Mouse (Mus musculus) CH12.LX (cell line): ENCODE measurements around the gene Ran.

Experiments used
- CTCF ChIP-seq, 2 experiments: IDR thresholded peaks in 1 of 2; conservative IDR thresholded peaks in 1 of 2; 2 replicates each; pipeline ENCODE4 v1.5.1; 2011 to 2012; ENCODE audit warnings: low read depth in 2 of 2, low read length in 2 of 2, improper control_type of control experiment in 1 of 2, inconsistent platforms in 1 of 2, mild to moderate bottlenecking in 1 of 2, moderate library complexity in 1 of 2
- ELF1 ChIP-seq: IDR thresholded peaks from 2 replicates; pipeline ENCODE4 v1.6.1; 2014; ENCODE audit warnings: low read depth, mild to moderate bottlenecking, inconsistent platforms, low read length, improper control_type of control experiment
- ETS1 ChIP-seq: conservative IDR thresholded peaks from 2 replicates; pipeline ENCODE4 v1.6.1; 2012; ENCODE audit warnings: low read depth, mild to moderate bottlenecking, inconsistent platforms, low read length, improper control_type of control experiment, moderate library complexity
- GABPA ChIP-seq: IDR thresholded peaks from 2 replicates; pipeline ENCODE4 v1.6.1; 2012; ENCODE audit warnings: low read depth, low read length, improper control_type of control experiment, inconsistent platforms; ENCODE audit not compliant: insufficient replicate concordance
- HCFC1 ChIP-seq: IDR thresholded peaks from 2 replicates; pipeline ENCODE4 v1.6.1; 2012; ENCODE audit warnings: low read depth, mild to moderate bottlenecking, inconsistent platforms, low read length, improper control_type of control experiment
- MAX ChIP-seq: IDR thresholded peaks from 2 replicates; pipeline ENCODE4 v1.6.1; 2011; ENCODE audit warnings: low read length, improper control_type of control experiment
- NRF1 ChIP-seq: IDR thresholded peaks from 2 replicates; pipeline ENCODE4 v1.6.1; 2014; ENCODE audit warnings: low read depth, mild to moderate bottlenecking, inconsistent platforms, low read length, improper control_type of control experiment, moderate library complexity
- POLR2A ChIP-seq: IDR thresholded peaks from 2 replicates; pipeline ENCODE4 v1.6.1; 2011; ENCODE audit warnings: low read depth, mild to moderate bottlenecking, improper control_type of control experiment, low read length
- USF1 ChIP-seq: IDR thresholded peaks from 2 replicates; pipeline ENCODE4 v1.6.1; 2014; ENCODE audit warnings: low read depth, mild to moderate bottlenecking, inconsistent platforms, low read length, improper control_type of control experiment
- ZC3H11A ChIP-seq: IDR thresholded peaks from 2 replicates; pipeline ENCODE4 v1.6.1; 2012; ENCODE audit warnings: low read depth, mild to moderate bottlenecking, inconsistent platforms, low read length, improper control_type of control experiment

GRCm38 (mm10) chr5:129051910-129052309, 32.0 kb downstream of the Ran start:
- TF ChIP-seq MAX, result no peak
- TF ChIP-seq ETS1, result no peak
- no peak for TF ChIP-seq NRF1
- TF ChIP-seq GABPA, result no peak
- peak in 1 of 2 experiments; percentile 15; a peak in 1 of 4 replicates for TF ChIP-seq CTCF (conservative IDR thresholded peaks at IDR 0.05 in 1 of 2, IDR thresholded peaks at IDR 0.05 in 1 of 2; ENCODE audit: low read depth in 2 of 2, low read length in 2 of 2)
- no peak for TF ChIP-seq USF1
- no peak for TF ChIP-seq ZC3H11A
- TF ChIP-seq HCFC1, result no peak
- no peak for TF ChIP-seq ELF1
- no peak for TF ChIP-seq POLR2A
